In genomic region chr5:75377311-75378300, GRCm38 (mm10) we compare ENCODE assay signal across 9 mouse cellular contexts.
DNase-seq lines count a peak whose midpoint lies in the region; ATAC-seq lines count a peak whose summit lies in the region.
"Had no signal": no experiment of that assay in that cellular context is flagged by ENCODE, and none has a peak within 500 bp of the region (broad histone marks: within the 10 kb centered on the region; RNA-seq: fewer than 3 reads in every experiment).

No protein-coding gene starts in this region.

- DNase-seq in heart, postnatal 4 days: no peak
- DNase-seq in c-Kit-positive CD71-negative TER-119-negative erythroid progenitor cells, embryonic 14.5 days (ENCODE audit: low read depth): peak; percentile 20
- DNase-seq in kidney, postnatal 25 days: peak; percentile 43 to 64
- no peak for DNase-seq in gastrocnemius, adult 18-20 months (ENCODE audit: low spot score)
- no peak for DNase-seq in gastrocnemius, adult 8-10 months (ENCODE audit: low spot score in 2 of 2)
- DNase-seq in frontal cortex, postnatal 10 days (ENCODE audit: low spot score in 2 of 2): no peak
- DNase-seq: cerebellum, postnatal 25 days had no signal

- H3K4me1 ChIP-seq in heart, embryonic 11.5 days (ENCODE audit: control insufficient read depth, insufficient read depth, low read length): peaks cover 12% of the 10 kb centered on the region

- H3K27ac ChIP-seq in heart, embryonic 11.5 days (ENCODE audit: low read depth, low read length): peak overlapping the region; percentile 29

- H3K9me3 ChIP-seq in heart, embryonic 11.5 days (replicated peaks; ENCODE audit: control insufficient read depth, low read length): no peaks in the 10 kb centered on the region

- peak; percentile 59 for ATAC-seq in heart, embryonic 11.5 days (replicated peaks; ENCODE audit: insufficient number of reproducible peaks, low FRiP score, low TSS enrichment)
- peak; percentile 79 for ATAC-seq in megakaryocyte progenitor cell, adult 5-6 weeks (replicated peaks; ENCODE audit: poor library complexity)

- H3K9ac ChIP-seq in heart, embryonic 11.5 days (ENCODE audit: low read depth, low read length): no peak overlapping the region

- H3K4me2 ChIP-seq in heart, embryonic 11.5 days: peak overlapping the region; percentile 44

- no peaks in the 10 kb centered on the region for H3K36me3 ChIP-seq in heart, embryonic 11.5 days (ENCODE audit: control insufficient read depth, insufficient read depth, low read length)

- WGBS in heart, embryonic 11.5 days (ENCODE audit: insufficient replicate concordance): 39% methylated on average over 19 of the region's 19 CpGs

- H3K4me3 ChIP-seq in heart, embryonic 11.5 days (ENCODE audit: low read depth, low read length): no peak overlapping the region

- no peaks in the 10 kb centered on the region for H3K27me3 ChIP-seq in heart, embryonic 11.5 days (ENCODE audit: control insufficient read depth, insufficient read depth, low read length)

Comparison
In these comparisons a context has a peak if more than half of its experiments do, and no peak if none do; other contexts are left out.
1. DNase-seq: peak in c-Kit-positive CD71-negative TER-119-negative erythroid progenitor cells, embryonic 14.5 days (single experiment) and kidney, postnatal 25 days (2 of 2); none in heart, postnatal 4 days (single experiment), gastrocnemius, adult 18-20 months (single experiment), gastrocnemius, adult 8-10 months (0 of 2) and frontal cortex, postnatal 10 days (0 of 2).